Mouse (Mus musculus) liver, postnatal 0 days (tissue): ENCODE results near the gene Cdk1. TPM values are rescaled to one million over a fixed set of nuclear protein-coding genes. Genes with fewer than 3 reads are reported as not detected.
A peak's percentile ranks its signal among the peaks of the same experiment; 100 is the strongest.

Experiments used
- ATAC-seq: fragments of 200-750 bp; cut with Nextera tagmentation; 2 replicates; pipeline ENCODE4 v1.8.0; 2017; ENCODE audit warnings: mild to moderate bottlenecking, moderate library complexity
- DNase-seq: peaks from one replicate; pipeline ENCODE4 v3.0.0-alpha.2; 2016
- H3K27ac ChIP-seq: fragments of 300-500 bp; sonication (generic); 2 replicates; pipeline ENCODE4 v1.5.1; 2014; ENCODE audit warnings: antibody characterized with exemption, moderate library complexity, mild to moderate bottlenecking, low read depth
- H3K27me3 ChIP-seq: fragments of 300-500 bp; sonication (generic); 2 replicates; pipeline ENCODE4 v1.6.1; 2014; ENCODE audit warnings: low read length, control low read depth, mixed read lengths; ENCODE audit not compliant: insufficient read depth
- H3K36me3 ChIP-seq: fragments of 300-500 bp; sonication (generic); replicated peaks from 2 replicates; pipeline ENCODE4 v1.6.1; 2014; ENCODE audit warnings: mild to moderate bottlenecking, control low read depth, low read length, moderate library complexity, mixed read lengths; ENCODE audit not compliant: insufficient read depth
- H3K4me1 ChIP-seq: fragments of 300-500 bp; sonication (generic); 2 replicates; pipeline ENCODE4 v1.6.1; 2014; ENCODE audit warnings: antibody characterized with exemption, mild to moderate bottlenecking, control low read depth; ENCODE audit not compliant: insufficient read depth
- H3K4me2 ChIP-seq: fragments of 300-500 bp; sonication (generic); 2 replicates; pipeline ENCODE4 v1.6.1; 2014; ENCODE audit warnings: low read depth, mild to moderate bottlenecking, low read length, moderate library complexity, mixed read lengths
- H3K4me3 ChIP-seq: fragments of 300-500 bp; sonication (generic); 2 replicates; pipeline ENCODE4 v1.5.1; 2014; ENCODE audit warnings: low read depth, low read length
- H3K9ac ChIP-seq: fragments of 300-500 bp; sonication (generic); replicated peaks from 2 replicates; pipeline ENCODE4 v1.6.1; 2014; ENCODE audit warnings: mild to moderate bottlenecking, moderate library complexity
- H3K9me3 ChIP-seq: fragments of 300-500 bp; sonication (generic); 2 replicates; pipeline ENCODE4 v1.6.1; 2016; ENCODE audit warnings: mild to moderate bottlenecking, control low read depth, low read length, mixed read lengths
- CTCF ChIP-seq: sonication (generic); IDR thresholded peaks from 2 replicates; pipeline ENCODE4 v1.5.1; 2016; ENCODE audit warnings: antibody characterized with exemption, low read depth
- EP300 ChIP-seq: IDR thresholded peaks from 2 replicates; pipeline ENCODE4 v1.6.1; 2016; ENCODE audit warnings: antibody characterized with exemption, low read depth, mild to moderate bottlenecking
- WGBS: fragments of 180-500 bp; shearing (Covaris S2); extraction: QIAGEN DNeasy Blood & Tissue Kit; methylation state at CpG from one replicate; pipeline ENCODE4 v1.1.7; 2014; ENCODE audit not compliant: insufficient replicate concordance; 5-methylcytosine and 5-hydroxymethylcytosine counted together
- polyA plus RNA-seq: library from polyadenylated mRNA; unstranded; fragments of >200 nt; fragmentation: Nextera tagmentation; extraction: Ambion mirVana; gene quantifications from 2 replicates; pipeline ENCODE4 v1.2.1, GENCODE M21; 2015

The Cdk1 gene
- polyA plus RNA-seq, 1 experiment from 2014 or later = 171 TPM

DNA sequence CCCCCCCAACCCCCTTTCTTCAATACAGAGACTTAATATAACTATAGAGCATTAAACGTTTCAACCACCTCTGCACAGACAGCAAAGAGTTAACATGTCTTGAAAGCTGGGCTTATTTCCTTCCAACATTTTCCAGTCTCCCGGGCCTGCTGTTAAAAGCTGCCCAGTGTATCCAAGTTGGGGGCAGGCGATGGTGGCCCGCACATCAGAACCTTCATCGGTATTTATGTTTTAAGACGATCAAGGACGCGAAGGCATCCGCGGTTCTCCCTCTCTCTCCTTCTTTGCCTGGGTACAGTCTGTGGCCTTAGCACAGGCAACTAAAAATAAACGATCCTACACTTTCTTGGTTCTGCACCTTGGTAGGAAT, 911 bp downstream of the Cdk1 start:
- no peak for ATAC-seq
- H3K9ac ChIP-seq = peak overlapping the region; percentile 87
- TF ChIP-seq CTCF (no peak), EP300 (no peak)
- peak overlapping the region; percentile 69 for H3K4me3 ChIP-seq
- WGBS = under 1% methylated on average over 11 of the region's 11 CpGs
- H3K36me3 ChIP-seq = peaks cover 36% of the 10 kb centered on the region
- H3K27me3 ChIP-seq = no peaks in the 10 kb centered on the region
- H3K27ac ChIP-seq = peak overlapping the region; percentile 58
- DNase-seq = no peak
- H3K4me2 ChIP-seq = peak overlapping the region; percentile 85
- peaks cover 30% of the 10 kb centered on the region for H3K4me1 ChIP-seq
- no peaks in the 10 kb centered on the region for H3K9me3 ChIP-seq

- no peaks in the 10 kb centered on the region for H3K9me3 ChIP-seq
- H3K4me2 ChIP-seq = peak overlapping the region; percentile 85
- peaks cover 42% of the 10 kb centered on the region for H3K36me3 ChIP-seq
- peak overlapping the region; percentile 58 for H3K27ac ChIP-seq
- peak overlapping the region; percentile 87 for H3K9ac ChIP-seq
- 8% methylated on average over 12 of the region's 12 CpGs for WGBS
- TF ChIP-seq EP300 (no peak), CTCF (no peak)
- peaks cover 30% of the 10 kb centered on the region for H3K4me1 ChIP-seq
- H3K4me3 ChIP-seq = peak overlapping the region; percentile 69
- no peak for ATAC-seq
- H3K27me3 ChIP-seq = no peaks in the 10 kb centered on the region
- DNase-seq = peak; percentile 52
Measured at GRCm38 (mm10) chr10:69351071-69351841, 1.5 kb downstream of the Cdk1 start.

DNA sequence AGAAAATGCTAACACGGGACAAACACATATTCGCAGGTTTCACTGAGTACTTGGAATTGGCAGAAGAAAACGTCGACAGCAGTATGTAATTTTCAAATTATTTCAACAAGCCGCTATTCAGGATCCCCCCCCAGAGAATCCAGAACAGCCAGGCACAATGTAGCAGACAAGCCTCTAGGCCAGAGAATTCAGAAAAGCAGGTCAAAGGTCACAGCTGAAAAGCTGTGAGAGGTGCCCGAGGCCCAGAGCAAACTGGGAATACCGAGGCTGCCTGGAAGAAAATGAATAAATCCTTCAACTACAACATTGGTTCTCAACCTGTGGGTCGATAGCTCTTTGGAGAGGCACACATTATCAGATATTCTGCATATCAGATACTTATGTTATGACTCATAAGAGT, 4.5 kb downstream of the Cdk1 start:
- Histone ChIP-seq H3K9me3 (no peaks in the 10 kb centered on the region), H3K27me3 (no peaks in the 10 kb centered on the region), H3K9ac (peak overlapping the region; percentile 5; the same call in 1 of the 2 replicates), H3K4me3 (no peak overlapping the region), H3K36me3 (peaks cover 70% of the 10 kb centered on the region), H3K4me2 (peak overlapping the region; percentile 9; the same call in 1 of the 2 replicates), H3K4me1 (peaks cover 30% of the 10 kb centered on the region), H3K27ac (peak overlapping the region; percentile 12; the same call in 1 of the 2 replicates)
- TF ChIP-seq EP300 = no peak
- TF ChIP-seq CTCF = no peak
- DNase-seq (no peak), ATAC-seq (no peak)
- WGBS = 79% methylated on average over 8 of the region's 8 CpGs

GRCm38 (mm10) chr10:69342328-69342727, 10.4 kb downstream of the Cdk1 start:
- Histone ChIP-seq H3K4me1 (0 out of 2 replicates have a peak, but pooled peaks cover 6% of the 10 kb centered on the region), H3K27ac (peak overlapping the region; percentile 80), H3K27me3 (no peaks in the 10 kb centered on the region), H3K9me3 (no peaks in the 10 kb centered on the region), H3K36me3 (peaks cover 96% of the 10 kb centered on the region), H3K4me3 (no peak overlapping the region), H3K4me2 (0 out of 2 replicates have a peak overlapping the region, but pooled peaks have one; percentile 22), H3K9ac (no peak overlapping the region)
- TF ChIP-seq EP300 = no peak
- TF ChIP-seq CTCF = no peak
- 81% methylated on average over 9 of the region's 9 CpGs for WGBS
- DNase-seq (no peak), ATAC-seq (peak; percentile 62)

GRCm38 (mm10) chr10:69341570-69342227, 11.0 kb downstream of the Cdk1 start:
- Histone ChIP-seq H3K27ac (peak overlapping the region; percentile 80), H3K9me3 (no peaks in the 10 kb centered on the region), H3K4me1 (0 out of 2 replicates have a peak, but pooled peaks cover 6% of the 10 kb centered on the region), H3K27me3 (no peaks in the 10 kb centered on the region), H3K4me3 (no peak overlapping the region), H3K36me3 (peaks cover 96% of the 10 kb centered on the region), H3K9ac (no peak overlapping the region; the same call in 1 of the 2 replicates), H3K4me2 (peak overlapping the region; percentile 22; the same call in 1 of the 2 replicates)
- no peak for DNase-seq
- no peak for TF ChIP-seq CTCF
- no peak for TF ChIP-seq EP300
- ATAC-seq = peak; percentile 92
- 73% methylated on average over 6 of the region's 6 CpGs for WGBS

- H3K36me3 ChIP-seq = peaks cover 95% of the 10 kb centered on the region
Measured at GRCm38 (mm10) chr10:69340001-69340400, 12.7 kb downstream of the Cdk1 start.

More at GRCm38 (mm10) chr10:69340001-69340400, 12.7 kb downstream of the Cdk1 start:
- DNase-seq (no peak), ATAC-seq (no peak)
- Histone ChIP-seq H3K4me3 (no peak overlapping the region), H3K27ac (no peak overlapping the region), H3K9ac (no peak overlapping the region), H3K4me2 (no peak overlapping the region), H3K9me3 (no peaks in the 10 kb centered on the region), H3K4me1 (0 out of 2 replicates have a peak, but pooled peaks cover 6% of the 10 kb centered on the region), H3K27me3 (no peaks in the 10 kb centered on the region)
- 95% methylated on average over 6 of the region's 6 CpGs for WGBS
- TF ChIP-seq CTCF (no peak), EP300 (no peak)
